8 mouse cellular contexts compared by ENCODE assay signal in genomic region chr4:128962926-128963290, GRCm38 (mm10). TPM values are rescaled to one million over a fixed set of nuclear protein-coding genes. Genes with fewer than 3 reads are reported as not detected.
DNase-seq lines count a peak whose midpoint lies in the region; ATAC-seq and TF ChIP-seq lines count a peak whose summit lies in the region.

No protein-coding gene starts in this region.

- peaks cover 10% of the 10 kb centered on the region for H3K79me2 ChIP-seq in myocyte (ENCODE audit: control insufficient read depth, insufficient read depth)

- H3K27ac ChIP-seq in kidney, embryonic 15.5 days = peak overlapping the region; percentile 69
- H3K27ac ChIP-seq in embryonic facial prominence, embryonic 11.5 days (replicated peaks; ENCODE audit: low read depth, low read length) = no peak overlapping the region

- DNase-seq in kidney, adult 8-10 months = no peak
- DNase-seq in embryonic facial prominence, embryonic 11.5 days (ENCODE audit: low spot score) = no peak
- DNase-seq in frontal cortex, adult 2 months (ENCODE audit: extremely low spot score in 1 of 2, low spot score in 1 of 2) = no peak
- no peak for DNase-seq in kidney, adult 18-20 months
- no peak for DNase-seq in gastrocnemius, postnatal 10 days

- no peaks in the 10 kb centered on the region for H3K36me3 ChIP-seq in kidney, embryonic 15.5 days
- H3K36me3 ChIP-seq in embryonic facial prominence, embryonic 11.5 days (replicated peaks; ENCODE audit: control insufficient read depth, insufficient read depth, low read depth, low read length) = no peaks in the 10 kb centered on the region
- no peaks in the 10 kb centered on the region for H3K36me3 ChIP-seq in myocyte (ENCODE audit: control insufficient read depth, insufficient read depth)

- ATAC-seq in kidney, embryonic 15.5 days (replicated peaks; ENCODE audit: low FRiP score) = 0 out of 2 replicates have a peak, but pooled peaks have one; percentile 7
- no peak for ATAC-seq in embryonic facial prominence, embryonic 11.5 days (replicated peaks; ENCODE audit: insufficient number of reproducible peaks, low FRiP score, low TSS enrichment, low read depth)
- peak; percentile 15 for ATAC-seq in inflammation-experienced regulatory T-cells, adult 6 months

- H3K27me3 ChIP-seq in kidney, embryonic 15.5 days = peaks cover 17% of the 10 kb centered on the region; the same call in 1 of the 2 replicates
- 0 out of 2 replicates have a peak, but pooled peaks cover 2% of the 10 kb centered on the region for H3K27me3 ChIP-seq in embryonic facial prominence, embryonic 11.5 days (ENCODE audit: control insufficient read depth, insufficient read depth, low read length)
- no peaks in the 10 kb centered on the region for H3K27me3 ChIP-seq in myocyte (ENCODE audit: control insufficient read depth, insufficient read depth, insufficient read length)

- H3ac ChIP-seq in myocyte (ENCODE audit: control insufficient read depth, insufficient read length) = no peak overlapping the region

- TF ChIP-seq POLR2A in myocyte (IDR thresholded peaks at IDR 0.05; ENCODE audit: insufficient read length, low read depth) = no peak

- peaks cover 38% of the 10 kb centered on the region for H3K4me1 ChIP-seq in kidney, embryonic 15.5 days
- 0 out of 2 replicates have a peak, but pooled peaks cover 2% of the 10 kb centered on the region for H3K4me1 ChIP-seq in embryonic facial prominence, embryonic 11.5 days (ENCODE audit: control insufficient read depth, insufficient read depth, low read length)

- H3K9me3 ChIP-seq in kidney, embryonic 15.5 days (replicated peaks) = no peaks in the 10 kb centered on the region
- no peaks in the 10 kb centered on the region for H3K9me3 ChIP-seq in embryonic facial prominence, embryonic 11.5 days (replicated peaks; ENCODE audit: control insufficient read depth, low read length)

- peak overlapping the region; percentile 96 for H3K4me2 ChIP-seq in kidney, embryonic 15.5 days
- H3K4me2 ChIP-seq in embryonic facial prominence, embryonic 11.5 days (ENCODE audit: low read depth, low read length) = peak overlapping the region; percentile 90
- peak overlapping the region; percentile 87 for H3K4me2 ChIP-seq in myocyte (ENCODE audit: low read depth)

- peak overlapping the region; percentile 87 for H3K9ac ChIP-seq in kidney, embryonic 15.5 days
- H3K9ac ChIP-seq in embryonic facial prominence, embryonic 11.5 days (replicated peaks; ENCODE audit: low read length) = no peak overlapping the region; the same call in 1 of the 2 replicates

- H3K4me3 ChIP-seq in kidney, embryonic 15.5 days (replicated peaks) = peak overlapping the region; percentile 82
- peak overlapping the region; percentile 74 for H3K4me3 ChIP-seq in embryonic facial prominence, embryonic 11.5 days (ENCODE audit: low read depth, low read length)
- H3K4me3 ChIP-seq in myocyte = peak overlapping the region; percentile 48

- 4% methylated on average over 9 of the region's 9 CpGs for WGBS in kidney, embryonic 15.5 days
- WGBS in embryonic facial prominence, embryonic 11.5 days = 8% methylated on average over 9 of the region's 9 CpGs

TF ChIP-seq in myocyte, 11 proteins besides CTCF, POLR2A, EP300 and RAD21:
- no peak for TF ChIP-seq MYOD1 (IDR thresholded peaks at IDR 0.05; ENCODE audit: control insufficient read depth in 1 of 3, insufficient read length in 2 of 3, low read depth in 2 of 3)
- no peak for TF ChIP-seq SRF (IDR thresholded peaks at IDR 0.05; ENCODE audit: control insufficient read depth, insufficient read length, low read depth)
- no peak for TF ChIP-seq TCF3 (IDR thresholded peaks at IDR 0.05; ENCODE audit: insufficient read length, low read depth)
- no peak for TF ChIP-seq USF1 (IDR thresholded peaks at IDR 0.05; ENCODE audit: low read depth)
- no peak for TF ChIP-seq MAX (IDR thresholded peaks at IDR 0.05; ENCODE audit: low read depth)
TF ChIP-seq in myocyte: peak in this region for 0.

RNA-seq across cellular contexts. Expression of gene Azin2, which starts 0.7 kb away (rescaled TPM):
- polyA plus RNA-seq in kidney, embryonic 15.5 days (2015; fragmentation: Nextera tagmentation; extraction: Ambion mirVana) = 19.4 and 20.3 TPM in 2 replicates
- polyA plus RNA-seq in embryonic facial prominence, embryonic 11.5 days (2014; fragmentation: Nextera tagmentation; extraction: Ambion mirVana) = 14.0 and 14.6 TPM in 2 replicates
- under 1 TPM in 1 of 3 experiments, not detected in 2; 0.19 TPM for polyA plus RNA-seq in inflammation-experienced regulatory T-cells, adult 6 months (2017; shearing (Covaris generic))
- 17.4 TPM for polyA plus RNA-seq in myocyte (2012; fragmentation: generic; extraction: Trizol)
- polyA plus RNA-seq in frontal cortex, adult 2 months (2012; rRNA removed) = 42.5 and 43.7 TPM in 2 replicates
- total RNA-seq in gastrocnemius, postnatal 10 days (2021) = 1 to 10 TPM; 3.2 to 3.9 TPM

RNA-seq across cellular contexts. Expression of gene Ak2, which starts 28.9 kb away (rescaled TPM):
- 224 and 231 TPM in 2 replicates for polyA plus RNA-seq in kidney, embryonic 15.5 days (2015; fragmentation: Nextera tagmentation; extraction: Ambion mirVana)
- 152 and 154 TPM in 2 replicates for polyA plus RNA-seq in embryonic facial prominence, embryonic 11.5 days (2014; fragmentation: Nextera tagmentation; extraction: Ambion mirVana)
- 100 to 1,000 TPM in 1 of 3 experiments, 10 to 100 TPM in 2; 70.4 to 117 (median 80.5) TPM for polyA plus RNA-seq in inflammation-experienced regulatory T-cells, adult 6 months (2017; shearing (Covaris generic))
- 83.0 TPM for polyA plus RNA-seq in myocyte (2012; fragmentation: generic; extraction: Trizol)
- polyA plus RNA-seq in frontal cortex, adult 2 months (2012; rRNA removed) = 41.8 and 42.2 TPM in 2 replicates
- 10 to 100 TPM; 47.7 to 55.3 TPM for total RNA-seq in gastrocnemius, postnatal 10 days (2021)

Comparison
In these comparisons a context has a peak if more than half of its experiments do, and no peak if none do; other contexts are left out.
1. RNA of gene Azin2, which starts 0.7 kb away (polyA plus RNA-seq): 42.5 to 43.7 TPM in frontal cortex, adult 2 months, 19.4 to 20.3 TPM in kidney, embryonic 15.5 days, 17.4 TPM in myocyte (single experiment) and 14.0 to 14.6 TPM in embryonic facial prominence, embryonic 11.5 days; 0.19 TPM in inflammation-experienced regulatory T-cells, adult 6 months; every median in the first group is over 10 times any median in the second.
2. Peak in every context shown above with its lines, with median percentiles within 50 percentile points of each other: H3K4me2 ChIP-seq and H3K4me3 ChIP-seq.